Mouse (Mus musculus) megakaryocyte-erythroid progenitor cell, adult 5-6 weeks (primary cell): Measurements from ENCODE around the gene Tmem219. TPM values are rescaled to one million over a fixed set of nuclear protein-coding genes. Genes with fewer than 3 reads are reported as not detected.
"Not testable (repeated sequence)": the region's sequence is repeated elsewhere in the genome, so short reads cannot be mapped to it uniquely, and the experiment has no call there.

Experiments
- ATAC-seq: replicated peaks from 2 replicates; pipeline ENCODE4 v1.8.0; 2016; ENCODE audit warnings: mild to moderate bottlenecking, inconsistent platforms; ENCODE audit not compliant: severe bottlenecking, poor library complexity, low FRiP score, low TSS enrichment
- total RNA-seq, 2 experiments: library from RNA; stranded (forward) in 1 of 2; stranded (reverse) in 1 of 2; fragments of 200-1000, 215-1000 nt in 1 of 2; fragments of >200 nt in 1 of 2; fragmentation: Nextera tagmentation in 1 of 2; gene quantifications; 2 replicates each; pipeline ENCODE4 v1.2.3; 2014 to 2017

Tmem219 gene
- total RNA-seq, 2 experiments from 2014 or later, result 17.9 to 22.0 TPM

- peak; percentile 71 for ATAC-seq
Measured at GRCm38 (mm10) chr7:126928384-126929037, 5.8 kb upstream of the Tmem219 start, which contains the start of gene Kctd13. TSS of gene Kctd13 (plus strand) at chr7:126928879.

- peak; percentile 60 for ATAC-seq
Measured at GRCm38 (mm10) chr7:126926299-126926698, 3.6 kb upstream of the Tmem219 start.

- peak; percentile 16; the same call in 1 of the 2 replicates for ATAC-seq
Measured at GRCm38 (mm10) chr7:126923999-126924398, 1.3 kb upstream of the Tmem219 start.

- no peak for ATAC-seq
Measured at GRCm38 (mm10) chr7:126921563-126921962, 1.2 kb downstream of the Tmem219 start.

GRCm38 (mm10) chr7:126919973-126920372, 2.7 kb downstream of the Tmem219 start:
- no peak for ATAC-seq

GRCm38 (mm10) chr7:126918356-126918755, 4.4 kb downstream of the Tmem219 start:
- ATAC-seq, result not testable (repeated sequence)

- ATAC-seq, result no peak
Measured at GRCm38 (mm10) chr7:126914844-126915243, 7.9 kb downstream of the Tmem219 start.

GRCm38 (mm10) chr7:126905590-126905989, 17.1 kb downstream of the Tmem219 start:
- ATAC-seq, result no peak; the same call in 1 of the 2 replicates

- not testable (repeated sequence) for ATAC-seq
Measured at GRCm38 (mm10) chr7:126899781-126900180, 22.9 kb downstream of the Tmem219 start.

- peak; percentile 94 for ATAC-seq
Measured at GRCm38 (mm10) chr7:126898102-126898990, 24.4 kb downstream of the Tmem219 start.

- peak; percentile 72 for ATAC-seq
Measured at GRCm38 (mm10) chr7:126897390-126898101, 25.2 kb downstream of the Tmem219 start.

- ATAC-seq, result no peak
Measured at GRCm38 (mm10) chr7:126896912-126897311, 25.8 kb downstream of the Tmem219 start.

- ATAC-seq, result no peak
Measured at GRCm38 (mm10) chr7:126888852-126889251, 33.9 kb downstream of the Tmem219 start.

- no peak for ATAC-seq
Measured at GRCm38 (mm10) chr7:126887281-126887680, 35.4 kb downstream of the Tmem219 start.

- peak; percentile 95 for ATAC-seq
Measured at GRCm38 (mm10) chr7:126884286-126885164, 38.2 kb downstream of the Tmem219 start, which contains the start of gene Taok2. TSS of gene Taok2 (minus strand) at chr7:126884703.

- ATAC-seq, result no peak
Measured at GRCm38 (mm10) chr7:126883731-126884181, 39.0 kb downstream of the Tmem219 start.

- no peak for ATAC-seq
Measured at GRCm38 (mm10) chr7:126881040-126881439, 41.7 kb downstream of the Tmem219 start.

GRCm38 (mm10) chr7:126877239-126877638, 45.5 kb downstream of the Tmem219 start:
- ATAC-seq, result no peak

- ATAC-seq, result no peak
Measured at GRCm38 (mm10) chr7:126870520-126870891, 52.2 kb downstream of the Tmem219 start.
